Mouse (Mus musculus) embryonic facial prominence, embryonic 10.5 days (tissue): Measurements from ENCODE around the gene Tbc1d24. TPM values are rescaled to one million over a fixed set of nuclear protein-coding genes. Genes with fewer than 3 reads are reported as not detected.
A peak's percentile ranks its signal among the peaks of the same experiment; 100 is the strongest.

Experiments used
- DNase-seq: peaks from one replicate; pipeline ENCODE4 v3.0.0-alpha.2; 2017; ENCODE audit warnings: low spot score
- H3K27ac ChIP-seq: fragments of 300-500 bp; sonication (generic); replicated peaks from 2 replicates; pipeline ENCODE4 v1.5.1; 2016; ENCODE audit warnings: mild to moderate bottlenecking
- H3K27me3 ChIP-seq: fragments of 300-500 bp; sonication (generic); replicated peaks from 2 replicates; pipeline ENCODE4 v1.6.1; 2016; ENCODE audit warnings: low read depth, mild to moderate bottlenecking; ENCODE audit not compliant: poor library complexity, severe bottlenecking
- H3K36me3 ChIP-seq: fragments of 300-500 bp; sonication (generic); replicated peaks from 2 replicates; pipeline ENCODE4 v1.6.1; 2016; ENCODE audit warnings: mild to moderate bottlenecking, moderate library complexity
- H3K4me1 ChIP-seq: fragments of 300-500 bp; sonication (generic); 2 replicates; pipeline ENCODE4 v1.6.1; 2016
- H3K4me3 ChIP-seq: fragments of 300-500 bp; sonication (generic); 2 replicates; pipeline ENCODE4 v1.5.1; 2016; ENCODE audit warnings: mild to moderate bottlenecking, moderate library complexity
- H3K9me3 ChIP-seq: fragments of 300-500 bp; sonication (generic); 2 replicates; pipeline ENCODE4 v1.6.1; 2016; ENCODE audit warnings: mild to moderate bottlenecking
- WGBS: fragments of 180-500 bp; shearing (Covaris S2); methylation state at CpG from one replicate; pipeline ENCODE4 v1.1.7; 2016; 5-methylcytosine and 5-hydroxymethylcytosine counted together
- polyA plus RNA-seq: library from polyadenylated mRNA; unstranded; fragments of >200 nt; fragmentation: Nextera tagmentation; extraction: Ambion mirVana; gene quantifications from 2 replicates; pipeline ENCODE4 v1.2.1, GENCODE M21; 2016

The Tbc1d24 gene
- polyA plus RNA-seq, 1 experiment from 2014 or later = 6.1 TPM

GRCm38 (mm10) chr17:24167891-24168505 lies 37.4 kb downstream of the Tbc1d24 start:
- H3K4me1 ChIP-seq = peaks cover 33% of the 10 kb centered on the region
- peak overlapping the region; percentile 100 for H3K27ac ChIP-seq
- peak overlapping the region; percentile 97 for H3K4me3 ChIP-seq
- H3K9me3 ChIP-seq = no peaks in the 10 kb centered on the region
- H3K27me3 ChIP-seq = no peaks in the 10 kb centered on the region
- H3K36me3 ChIP-seq = peaks cover 33% of the 10 kb centered on the region
- WGBS = 70% methylated on average over 7 of the region's 7 CpGs
- no peak for DNase-seq

GRCm38 (mm10) chr17:24167120-24167519 lies 38.2 kb downstream of the Tbc1d24 start:
- H3K27me3 ChIP-seq = no peaks in the 10 kb centered on the region
- no peak for DNase-seq
- peaks cover 40% of the 10 kb centered on the region for H3K4me1 ChIP-seq
- no peaks in the 10 kb centered on the region for H3K9me3 ChIP-seq
- 92% methylated on average over 6 of the region's 6 CpGs for WGBS
- no peak overlapping the region for H3K4me3 ChIP-seq
- H3K36me3 ChIP-seq = peaks cover 33% of the 10 kb centered on the region
- H3K27ac ChIP-seq = no peak overlapping the region

DNA sequence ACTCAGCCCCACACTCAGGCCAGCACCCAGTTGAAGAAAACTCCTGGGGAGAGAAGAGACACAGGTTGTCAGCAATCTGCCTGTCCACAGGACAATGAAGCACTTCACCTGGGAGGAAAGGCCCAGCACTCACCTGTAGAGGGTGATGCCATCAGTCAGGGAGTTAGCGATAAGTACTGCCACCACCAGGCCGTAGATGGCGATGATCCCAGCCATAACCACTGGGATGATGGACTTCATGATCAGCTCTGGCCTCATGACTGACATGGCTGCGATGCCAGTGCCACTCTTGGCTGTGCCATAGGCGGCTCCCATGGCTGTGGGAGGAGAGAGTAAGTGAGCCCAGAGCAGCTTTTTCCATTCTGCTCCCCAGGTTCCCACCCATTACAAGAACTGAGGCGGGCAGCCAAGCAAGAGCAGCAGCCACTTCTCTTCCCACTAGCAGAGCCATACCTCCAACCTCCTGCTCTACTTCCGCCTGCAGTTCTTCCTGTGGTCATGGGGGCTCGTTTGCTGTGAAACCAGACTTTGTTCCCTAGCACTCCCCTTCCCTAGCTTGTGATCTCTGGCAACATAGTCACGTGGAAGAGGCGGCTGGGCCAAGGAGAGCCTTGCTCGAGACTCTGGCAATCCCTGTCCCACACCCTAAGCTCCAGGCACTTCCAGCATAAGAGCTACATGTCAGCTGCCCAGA lies 40.6 kb downstream of the Tbc1d24 start:
- no peak for DNase-seq
- Histone ChIP-seq H3K27ac (no peak overlapping the region), H3K4me3 (peak overlapping the region; percentile 18; the same call in 1 of the 2 replicates), H3K9me3 (no peaks in the 10 kb centered on the region), H3K4me1 (peaks cover 33% of the 10 kb centered on the region), H3K36me3 (peaks cover 37% of the 10 kb centered on the region), H3K27me3 (no peaks in the 10 kb centered on the region)
- WGBS = 77% methylated on average over 11 of the region's 11 CpGs

- peak; percentile 99 for DNase-seq
- Histone ChIP-seq H3K36me3 (peaks cover 38% of the 10 kb centered on the region), H3K9me3 (no peaks in the 10 kb centered on the region), H3K27ac (peak within 1 kb of the TSS; percentile 83), H3K4me3 (peak within 1 kb of the TSS; percentile 70), H3K4me1 (peaks cover 30% of the 10 kb centered on the region), H3K27me3 (no peaks in the 10 kb centered on the region)
- under 1% methylated on average over 47 of the region's 47 CpGs for WGBS
These were observed 42.0 kb downstream of the Tbc1d24 start, which contains the start of gene Amdhd2 for GRCm38 (mm10) chr17:24163176-24163962. Gene Amdhd2, minus strand, starts transcription at chr17:24163766.

- Histone ChIP-seq H3K27ac (peak overlapping the region; percentile 83), H3K36me3 (peaks cover 42% of the 10 kb centered on the region), H3K4me3 (peak overlapping the region; percentile 70), H3K27me3 (no peaks in the 10 kb centered on the region), H3K9me3 (no peaks in the 10 kb centered on the region), H3K4me1 (peaks cover 23% of the 10 kb centered on the region)
- no peak for DNase-seq
- 27% methylated on average over 17 of the region's 17 CpGs for WGBS
These were observed 42.7 kb downstream of the Tbc1d24 start for GRCm38 (mm10) chr17:24162584-24163175.

GRCm38 (mm10) chr17:24161466-24161865 lies 43.9 kb downstream of the Tbc1d24 start:
- Histone ChIP-seq H3K4me1 (peaks cover 19% of the 10 kb centered on the region), H3K36me3 (peaks cover 41% of the 10 kb centered on the region), H3K27ac (no peak overlapping the region), H3K4me3 (no peak overlapping the region; the same call in 1 of the 2 replicates), H3K9me3 (no peaks in the 10 kb centered on the region), H3K27me3 (no peaks in the 10 kb centered on the region)
- no peak for DNase-seq
- 78% methylated on average over 5 of the region's 5 CpGs for WGBS

DNA sequence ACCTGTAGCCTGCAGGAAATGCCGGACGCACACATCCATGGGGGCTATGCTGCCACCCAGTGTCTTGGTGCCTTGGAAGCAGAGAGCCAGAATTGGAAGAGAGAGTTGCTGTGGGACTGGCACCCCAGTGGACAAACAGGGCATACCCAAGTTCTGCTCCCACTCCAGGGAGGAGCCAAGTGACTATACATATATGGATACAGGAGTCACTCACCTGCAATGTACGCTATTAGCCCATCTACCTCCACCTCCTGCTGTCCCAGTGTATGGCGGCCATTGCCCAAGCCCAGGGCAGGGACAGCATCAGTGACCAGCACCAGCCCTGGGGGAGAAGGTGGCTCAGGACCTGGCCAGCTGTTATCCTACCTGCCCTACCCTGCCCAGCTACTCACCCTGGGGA lies 47.8 kb downstream of the Tbc1d24 start:
- Histone ChIP-seq H3K27ac (no peak overlapping the region), H3K9me3 (no peaks in the 10 kb centered on the region), H3K36me3 (peaks cover 42% of the 10 kb centered on the region), H3K4me1 (peaks cover 3% of the 10 kb centered on the region), H3K27me3 (no peaks in the 10 kb centered on the region), H3K4me3 (no peak overlapping the region)
- no peak for DNase-seq
- 96% methylated on average over 4 of the region's 4 CpGs for WGBS

- peaks cover 5% of the 10 kb centered on the region for H3K4me1 ChIP-seq
- whole genome bisulfite sequencing = 94% methylated on average over 6 of the region's 6 CpGs
- H3K4me3 ChIP-seq = no peak overlapping the region
- H3K27me3 ChIP-seq = no peaks in the 10 kb centered on the region
- no peaks in the 10 kb centered on the region for H3K9me3 ChIP-seq
- no peak for DNase-seq
- H3K27ac ChIP-seq = no peak overlapping the region
- H3K36me3 ChIP-seq = peaks cover 42% of the 10 kb centered on the region
These were observed 48.2 kb downstream of the Tbc1d24 start for GRCm38 (mm10) chr17:24157121-24157520.

DNA sequence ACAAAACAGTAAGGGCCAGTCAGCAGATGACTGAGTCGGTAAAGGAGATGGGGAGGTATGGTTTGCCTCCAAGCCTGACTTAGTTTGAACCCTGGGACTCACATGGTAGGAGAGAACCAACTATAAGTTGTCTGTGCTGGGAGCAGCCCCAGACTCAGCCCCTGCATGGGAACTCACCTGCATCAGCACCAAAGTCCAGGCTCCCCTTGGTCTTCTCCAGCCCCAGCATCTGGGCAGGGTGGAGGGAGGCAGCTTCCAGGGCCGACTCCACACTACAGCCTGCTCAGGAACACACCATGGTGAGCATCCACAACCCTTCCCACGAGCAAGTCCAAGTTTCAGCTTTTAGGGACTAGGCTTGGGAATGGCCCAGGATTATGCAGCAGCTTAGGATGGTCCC lies 49.0 kb downstream of the Tbc1d24 start:
- H3K4me1 ChIP-seq = peaks cover 12% of the 10 kb centered on the region
- WGBS = 88% methylated on average over 3 of the region's 3 CpGs
- H3K4me3 ChIP-seq = no peak overlapping the region
- no peaks in the 10 kb centered on the region for H3K27me3 ChIP-seq
- no peak for DNase-seq
- H3K9me3 ChIP-seq = no peaks in the 10 kb centered on the region
- no peak overlapping the region for H3K27ac ChIP-seq
- H3K36me3 ChIP-seq = peaks cover 42% of the 10 kb centered on the region

DNA sequence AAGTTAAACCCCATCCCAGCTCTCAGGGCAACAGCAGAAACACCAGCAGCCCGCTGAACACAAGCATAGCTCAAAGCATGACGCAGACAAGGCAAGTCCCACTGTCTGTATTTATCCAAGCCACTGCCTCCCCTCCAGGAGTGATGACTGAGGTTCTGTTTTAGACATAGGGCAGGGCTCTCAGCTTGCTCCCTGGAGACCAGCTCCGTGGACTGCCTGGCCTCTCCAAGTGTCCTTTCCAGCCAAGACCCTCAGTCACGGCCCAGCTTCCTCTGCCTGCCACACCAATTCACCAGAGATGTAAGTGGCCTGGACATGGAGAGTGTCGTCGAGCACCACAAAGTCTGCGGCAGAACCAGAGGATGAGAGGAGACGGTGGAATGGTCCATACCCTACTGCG lies 49.6 kb downstream of the Tbc1d24 start:
- WGBS = 89% methylated on average over 9 of the region's 9 CpGs
- no peaks in the 10 kb centered on the region for H3K9me3 ChIP-seq
- H3K4me3 ChIP-seq = no peak overlapping the region
- no peak overlapping the region for H3K27ac ChIP-seq
- no peak for DNase-seq
- peaks cover 42% of the 10 kb centered on the region for H3K36me3 ChIP-seq
- no peaks in the 10 kb centered on the region for H3K27me3 ChIP-seq
- peaks cover 15% of the 10 kb centered on the region for H3K4me1 ChIP-seq

DNA sequence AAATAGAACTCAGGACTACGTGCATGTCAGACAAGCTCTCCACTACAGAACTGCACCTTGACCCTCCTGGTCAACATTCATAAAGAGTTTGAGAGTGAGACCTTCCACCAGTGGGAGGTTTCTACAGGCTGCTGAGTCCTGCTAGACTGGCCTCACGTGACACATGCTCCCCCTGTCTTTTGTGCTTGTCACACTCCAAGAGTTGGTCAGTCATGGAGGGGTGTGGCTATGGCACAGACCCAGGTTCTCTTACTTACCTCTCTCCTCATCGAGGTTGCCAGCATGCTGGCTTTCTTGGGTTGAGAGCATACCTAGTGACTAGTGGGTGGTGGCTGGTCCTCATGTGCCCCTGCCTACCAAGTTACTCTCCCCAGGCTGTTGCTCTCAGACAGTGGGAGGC lies 50.9 kb downstream of the Tbc1d24 start:
- WGBS = 74% methylated on average over 3 of the region's 3 CpGs
- H3K4me3 ChIP-seq = no peak overlapping the region
- no peak for DNase-seq
- H3K36me3 ChIP-seq = peaks cover 39% of the 10 kb centered on the region
- H3K27me3 ChIP-seq = no peaks in the 10 kb centered on the region
- no peaks in the 10 kb centered on the region for H3K9me3 ChIP-seq
- peaks cover 15% of the 10 kb centered on the region for H3K4me1 ChIP-seq
- H3K27ac ChIP-seq = no peak overlapping the region

DNA sequence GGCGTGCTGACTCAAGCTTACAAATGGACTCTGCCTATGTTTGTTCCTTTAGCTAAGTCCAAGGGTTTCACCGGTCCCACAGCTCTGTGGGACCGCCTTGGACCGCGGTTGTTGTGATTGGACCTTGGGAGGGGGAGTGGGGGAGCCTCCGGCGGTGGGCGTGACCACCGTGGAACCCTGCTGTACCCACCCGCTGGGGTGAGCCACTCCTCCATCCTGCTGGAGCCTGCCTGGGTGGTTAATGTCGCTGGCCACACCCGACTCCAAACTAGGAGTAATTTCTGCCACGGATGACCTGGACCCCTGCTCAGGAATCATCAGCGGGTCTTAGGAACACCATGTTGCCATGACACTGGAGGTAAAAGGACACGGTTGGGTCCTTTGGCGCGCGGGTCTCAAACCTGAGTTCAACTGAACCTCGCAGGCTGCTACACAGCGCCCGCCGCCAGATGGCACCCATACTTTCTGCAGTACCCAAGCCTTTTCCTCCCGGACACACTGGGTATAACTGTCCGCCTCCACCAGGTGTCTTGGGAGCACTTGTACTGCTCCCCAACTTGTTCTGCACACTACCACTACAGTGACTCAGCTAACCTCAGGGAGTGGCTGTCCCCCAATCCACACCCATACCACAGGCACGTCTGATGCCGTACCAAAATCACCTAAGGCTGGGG lies 53.3 kb downstream of the Tbc1d24 start:
- Histone ChIP-seq H3K4me3 (peak overlapping the region; percentile 58), H3K9me3 (no peaks in the 10 kb centered on the region), H3K36me3 (peaks cover 24% of the 10 kb centered on the region), H3K27me3 (no peaks in the 10 kb centered on the region), H3K27ac (no peak overlapping the region; the same call in 1 of the 2 replicates), H3K4me1 (peaks cover 15% of the 10 kb centered on the region)
- peak; percentile 86 for DNase-seq
- WGBS = 2% methylated on average over 26 of the region's 26 CpGs
